Mouse (Mus musculus) bone marrow macrophage, adult 2 months (primary cell): ENCODE measurements around the gene Aebp1.

Experiments
- CTCF ChIP-seq: IDR thresholded peaks from 2 replicates; pipeline ENCODE4 v1.5.1; 2012; ENCODE audit warnings: low read depth, mild to moderate bottlenecking, low read length, moderate library complexity
- POLR2A ChIP-seq: IDR thresholded peaks from 2 replicates; pipeline ENCODE4 v1.6.1; 2012; ENCODE audit warnings: mild to moderate bottlenecking, low read depth, low read length, borderline replicate concordance

DNA sequence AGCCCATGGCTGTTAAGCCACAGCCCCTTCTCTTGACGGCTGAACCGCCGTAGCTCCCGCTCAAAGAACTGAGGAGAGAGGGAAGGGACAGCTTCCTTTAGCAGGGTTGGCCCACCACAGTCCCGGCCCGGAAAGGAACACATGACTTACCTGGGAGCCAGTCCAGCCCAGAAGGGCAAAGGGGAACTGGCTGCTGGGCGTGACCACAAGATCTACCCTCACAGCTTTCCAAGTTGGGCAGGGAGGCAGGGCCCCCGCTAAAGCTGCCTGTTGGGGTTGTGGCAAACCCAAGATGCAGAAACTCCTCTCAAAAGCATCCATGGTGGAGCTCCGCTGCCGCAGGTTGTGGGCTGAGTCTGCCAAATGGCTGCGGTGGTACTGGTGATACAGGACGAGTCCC is 32.4 kb upstream of the Aebp1 start:
- TF ChIP-seq CTCF, result no peak
- TF ChIP-seq POLR2A, result no peak
